27 mouse cellular contexts compared by ENCODE assay signal in genomic region chr3:36083381-36083780, GRCm38 (mm10). TPM values are rescaled to one million over a fixed set of nuclear protein-coding genes. Genes with fewer than 3 reads are reported as not detected.
DNase-seq lines count a peak whose midpoint lies in the region; TF ChIP-seq lines count a peak whose summit lies in the region.
"Had no signal": no experiment of that assay in that cellular context is flagged by ENCODE, and none has a peak within 500 bp of the region (broad histone marks: within the 10 kb centered on the region; RNA-seq: fewer than 3 reads in every experiment).

No protein-coding gene starts in this region.

- no peak overlapping the region for H3K27ac ChIP-seq in heart, embryonic 10.5 days
- peak overlapping the region; percentile 19; the same call in 1 of the 2 replicates for H3K27ac ChIP-seq in kidney, adult 2 months (ENCODE audit: insufficient read depth, low read depth, low read length)
- H3K27ac ChIP-seq: embryonic facial prominence, embryonic 13.5 days; embryonic facial prominence, embryonic 15.5 days; forebrain, embryonic 10.5 days; forebrain, embryonic 12.5 days had no signal

- H3K27me3 ChIP-seq in heart, embryonic 10.5 days (ENCODE audit: insufficient read depth, poor library complexity, severe bottlenecking) = no peaks in the 10 kb centered on the region
- H3K27me3 ChIP-seq in kidney, adult 2 months (replicated peaks; ENCODE audit: control insufficient read depth, insufficient read depth, low read length) = no peaks in the 10 kb centered on the region
- H3K27me3 ChIP-seq: embryonic facial prominence, embryonic 13.5 days; embryonic facial prominence, embryonic 15.5 days; forebrain, embryonic 12.5 days had no signal

- peak; percentile 68 for DNase-seq in heart, embryonic 10.5 days (ENCODE audit: low spot score)
- no peak for DNase-seq in heart, postnatal 10 days
- no peak for DNase-seq in kidney, adult 2 months
- no peak for DNase-seq in kidney, adult 18-20 months
- DNase-seq: adrenal gland, adult 2 months; adrenal gland, postnatal 10 days; adrenal gland, postnatal 25 days; cerebellum, adult 11 months; cerebellum, adult 18-20 months; cerebellum, adult 8-10 months; cerebellum, adult 9-11 months; cerebellum, postnatal 14 days; cerebellum, postnatal 36 days; embryo, embryonic 11 days had no signal

- no peak for TF ChIP-seq POLR2A in kidney, adult 2 months (IDR thresholded peaks at IDR 0.05; ENCODE audit: low read depth, low read length)

- no peaks in the 10 kb centered on the region for H3K9me3 ChIP-seq in heart, embryonic 10.5 days
- H3K9me3 ChIP-seq: embryonic facial prominence, embryonic 13.5 days; embryonic facial prominence, embryonic 15.5 days; forebrain, embryonic 10.5 days; forebrain, embryonic 12.5 days had no signal

- no peak for TF ChIP-seq CTCF in kidney, adult 2 months (conservative IDR thresholded peaks at IDR 0.05; ENCODE audit: insufficient read depth, insufficient read length, low read depth, low read length)

- WGBS in heart, embryonic 10.5 days = 94% methylated on average over 7 of the region's 7 CpGs
- WGBS in kidney, adult 2 months = 95% methylated on average over 7 of the region's 7 CpGs

- intact Hi-C loops in heart, postnatal 10 days (cut with DNase I) = no loop called here

- no peak overlapping the region for H3K4me3 ChIP-seq in heart, embryonic 10.5 days
- no peak overlapping the region for H3K4me3 ChIP-seq in kidney, adult 2 months (ENCODE audit: insufficient read depth, low read depth, low read length)
- H3K4me3 ChIP-seq: embryonic facial prominence, embryonic 13.5 days; embryonic facial prominence, embryonic 15.5 days; erythroblast, embryonic 14.5 days; forebrain, embryonic 10.5 days; forebrain, embryonic 12.5 days had no signal

- no peaks in the 10 kb centered on the region for H3K4me1 ChIP-seq in heart, embryonic 10.5 days
- H3K4me1 ChIP-seq in kidney, adult 2 months (ENCODE audit: control insufficient read depth, insufficient read depth, low read length) = no peaks in the 10 kb centered on the region; the same call in 1 of the 2 replicates
- H3K4me1 ChIP-seq: embryonic facial prominence, embryonic 13.5 days; embryonic facial prominence, embryonic 15.5 days; forebrain, embryonic 10.5 days; forebrain, embryonic 12.5 days had no signal

- H3K36me3 ChIP-seq in heart, embryonic 10.5 days = peaks cover 93% of the 10 kb centered on the region
- H3K36me3 ChIP-seq in kidney, adult 2 months (ENCODE audit: control insufficient read depth, insufficient read depth, low read length) = no peaks in the 10 kb centered on the region; the same call in 1 of the 2 replicates

RNA-seq across cellular contexts. Expression of gene Acad9, which starts 17.6 kb away (rescaled TPM):
- polyA plus RNA-seq in heart, embryonic 10.5 days (2016; fragmentation: Nextera tagmentation; extraction: Ambion mirVana) = 73.4 and 90.6 TPM in 2 replicates
- 10 to 100 TPM; 57.4 to 58.4 TPM for total RNA-seq in heart, postnatal 10 days (2021)
- polyA plus RNA-seq in kidney, adult 2 months (2012; rRNA removed) = 41.1 and 45.5 TPM in 2 replicates

RNA-seq across cellular contexts. Expression of gene Ccdc144b, which starts 30.0 kb away (rescaled TPM):
- 0.02 TPM in 1 of 2 replicates, not detected in the other for polyA plus RNA-seq in heart, embryonic 10.5 days (2016; fragmentation: Nextera tagmentation; extraction: Ambion mirVana)
- total RNA-seq in heart, postnatal 10 days (2021) = not detected
- 0.05 TPM in 2 replicates for polyA plus RNA-seq in kidney, adult 2 months (2012; rRNA removed)
- total RNA-seq: adrenal gland, postnatal 4 days; common myeloid progenitor, adult 5-6 weeks; ES-E14; MEL had no signal
- polyA plus RNA-seq: brain, embryonic 14.5 days; C2C12; embryonic facial prominence, embryonic 13.5 days; embryonic facial prominence, embryonic 15.5 days; erythroblast, embryonic 14.5 days; forebrain, embryonic 10.5 days; forebrain, embryonic 12.5 days; forebrain, embryonic 14.5 days; forebrain, embryonic 16.5 days had no signal
